Mouse (Mus musculus): ENCODE data around the gene Hnrnpab. TPM values are rescaled to one million over a fixed set of nuclear protein-coding genes. Genes with fewer than 3 reads are reported as not detected.

Hnrnpab gene
- total and polyA plus RNA-seq, 3 experiments: 184 to 1,104 (median 894) TPM

DNA sequence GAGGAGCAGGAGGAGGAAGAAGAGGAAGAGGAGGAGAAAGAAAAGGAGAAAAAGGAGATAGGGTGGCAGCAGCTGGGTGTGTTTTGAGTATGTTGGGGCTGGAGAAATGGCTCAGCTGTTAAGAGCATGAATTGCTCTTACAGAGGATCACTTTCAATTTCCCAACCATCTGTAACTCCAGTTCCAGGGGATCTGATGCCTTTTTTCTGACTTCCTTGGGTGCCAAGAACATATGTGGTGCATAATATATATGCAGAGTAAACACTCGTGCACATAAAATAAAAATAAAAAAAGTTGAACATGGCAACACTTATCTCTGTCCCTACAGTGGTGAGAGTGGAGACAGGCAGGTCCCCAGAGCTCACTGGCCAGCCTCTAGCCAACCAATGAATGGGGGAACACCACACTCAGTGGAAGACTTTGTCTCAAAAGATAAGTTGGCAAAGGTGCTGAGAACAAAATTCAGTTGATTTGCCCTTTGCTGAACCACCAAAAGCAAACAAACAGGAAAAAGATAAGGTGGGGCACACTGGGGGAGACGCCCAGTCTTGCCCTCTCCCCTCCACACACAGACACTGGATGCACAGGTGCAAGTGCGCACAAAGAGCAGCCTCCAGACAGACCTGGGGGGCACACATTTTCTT, 2.7 kb upstream of the Hnrnpab start (continued):
- TF ChIP-seq ETS1 (IDR thresholded peaks at IDR 0.05; ENCODE audit: low read depth, low read length): peak; percentile 84
- no peak for TF ChIP-seq JUND (IDR thresholded peaks at IDR 0.05; ENCODE audit: low read depth, low read length)
- no peak for TF ChIP-seq MEF2A (IDR thresholded peaks at IDR 0.05; ENCODE audit: extremely low read depth, insufficient replicate concordance, low read depth, low read length, poor library complexity, severe bottlenecking)
- TF ChIP-seq POLR2AphosphoS5 (IDR thresholded peaks at IDR 0.05; ENCODE audit: borderline replicate concordance, low read depth, low read length): no peak
- TF ChIP-seq RAD21 (IDR thresholded peaks at IDR 0.05; ENCODE audit: low read depth, low read length): no peak
- TF ChIP-seq MAZ (IDR thresholded peaks at IDR 0.05; ENCODE audit: low read depth, low read length): peak; percentile 81
- TF ChIP-seq MAX (IDR thresholded peaks at IDR 0.05; ENCODE audit: low read length): peak; percentile 23; the same call in 1 of the 2 replicates
- TF ChIP-seq E2F4 (IDR thresholded peaks at IDR 0.05; ENCODE audit: borderline replicate concordance, low read depth, low read length): no peak
- TF ChIP-seq CHD1 (IDR thresholded peaks at IDR 0.05; ENCODE audit: low read depth, low read length): no peak
- peak in 1 of 2 experiments; percentile 53; a peak in 1 of 4 replicates for TF ChIP-seq POLR2A (IDR thresholded peaks at IDR 0.05; ENCODE audit: control insufficient read depth in 1 of 2, insufficient read depth in 1 of 2, low read depth in 1 of 2, low read length in 2 of 2, poor library complexity in 1 of 2)
- no peak for TF ChIP-seq ZC3H11A (IDR thresholded peaks at IDR 0.05; ENCODE audit: low read depth, low read length)

DNA sequence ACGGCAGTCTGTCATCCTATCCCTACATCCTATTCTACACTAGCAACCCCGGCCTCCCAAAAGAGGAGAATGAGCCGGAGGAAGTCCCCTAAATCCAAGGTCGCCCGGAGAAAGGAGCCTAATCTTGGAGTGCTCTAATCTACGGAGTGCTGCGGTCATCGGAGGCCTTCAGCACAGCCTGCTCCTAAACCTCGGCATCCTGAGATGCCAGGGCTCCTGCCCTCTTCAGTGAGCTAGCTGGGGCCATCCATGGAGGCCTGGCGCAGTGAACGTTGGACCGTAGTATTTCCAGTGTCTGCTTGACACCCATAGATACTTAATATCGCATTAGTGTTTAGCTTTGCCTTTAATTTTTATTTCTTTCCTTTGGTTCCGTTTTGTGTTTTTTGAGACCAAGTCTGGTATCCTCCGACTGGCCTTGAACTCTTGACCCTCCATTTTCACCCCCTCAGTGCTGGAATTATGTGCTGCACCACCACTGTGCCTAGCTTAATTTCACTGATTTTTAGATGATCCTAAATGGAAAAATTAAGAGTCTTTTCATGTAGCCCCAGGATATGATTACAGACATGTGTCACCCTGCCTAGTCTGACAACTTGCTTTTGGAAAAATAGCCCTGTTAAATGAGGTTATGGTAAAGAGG, 570 bp upstream of the Hnrnpab start:
- Histone ChIP-seq H3K4me1 (ENCODE audit: control insufficient read depth in 1 of 2, insufficient read depth in 2 of 2, low read length in 2 of 2) (peaks cover 5 to 36% of the 10 kb centered on the region in 2 experiments), H3K9me3 (replicated peaks; ENCODE audit: insufficient read depth, low read length) (no peaks in the 10 kb centered on the region), H3K79me2 (ENCODE audit: control insufficient read depth, insufficient read depth, low read length, poor library complexity) (peaks cover 43% of the 10 kb centered on the region), H3K27ac (ENCODE audit: control insufficient read depth, low read depth, low read length) (peak overlapping the region; percentile 70), H3K36me3 (ENCODE audit: control insufficient read depth in 1 of 2, insufficient read depth in 2 of 2, low read length in 2 of 2) (peaks cover 27 to 54% of the 10 kb centered on the region in 2 experiments), H3K9ac (ENCODE audit: control insufficient read depth, low read depth, low read length, poor library complexity, severe bottlenecking) (peak overlapping the region; percentile 86), H3K27me3 (ENCODE audit: control insufficient read depth in 1 of 2, insufficient read depth in 2 of 2, low read length in 2 of 2) (no peaks in the 10 kb centered on the region), H3K4me3 (ENCODE audit: control insufficient read depth in 1 of 2, insufficient read depth in 1 of 2, low read depth in 2 of 2, low read length in 2 of 2) (peak overlapping the region; percentile 56 to 68)
- TF ChIP-seq MYB (IDR thresholded peaks at IDR 0.05; ENCODE audit: low read depth, low read length): peak; percentile 43
- TF ChIP-seq E2F4 (IDR thresholded peaks at IDR 0.05; ENCODE audit: borderline replicate concordance, low read depth, low read length): no peak
- TF ChIP-seq ZC3H11A (IDR thresholded peaks at IDR 0.05; ENCODE audit: low read depth, low read length): no peak
- TF ChIP-seq RCOR1 (IDR thresholded peaks at IDR 0.05; ENCODE audit: low read depth, low read length): peak; percentile 49; the same call in 1 of the 2 replicates
- no peak for TF ChIP-seq USF2 (IDR thresholded peaks at IDR 0.05; ENCODE audit: borderline replicate concordance in 1 of 2, insufficient read depth in 1 of 2, low read depth in 1 of 2, low read length in 2 of 2)
- TF ChIP-seq ETS1 (IDR thresholded peaks at IDR 0.05; ENCODE audit: low read depth, low read length): peak; percentile 38; the same call in 1 of the 2 replicates
- TF ChIP-seq MXI1 (IDR thresholded peaks at IDR 0.05; ENCODE audit: low read depth, low read length): 0 out of 2 replicates have a peak, but pooled peaks have one; percentile 19
- peak; percentile 92; the same call in 1 of the 2 replicates for TF ChIP-seq CHD1 (IDR thresholded peaks at IDR 0.05; ENCODE audit: low read depth, low read length)
- no peak for DNase-seq (ENCODE audit: low read depth, low spot score)

Data from MEL (cell line).